Mouse (Mus musculus) fat pad, adult 2 months (tissue): ENCODE measurements around the gene Vmn1r86.
"Not testable (repeated sequence)": the region's sequence is repeated elsewhere in the genome, so short reads cannot be mapped to it uniquely, and the experiment has no call there.

Experiments used
- DNase-seq: peaks from one replicate; pipeline ENCODE4 v3.0.0-alpha.2; 2011; ENCODE audit warnings: low read depth, low spot score; ENCODE audit errors: extremely low read depth

Gene Vmn1r86

DNA sequence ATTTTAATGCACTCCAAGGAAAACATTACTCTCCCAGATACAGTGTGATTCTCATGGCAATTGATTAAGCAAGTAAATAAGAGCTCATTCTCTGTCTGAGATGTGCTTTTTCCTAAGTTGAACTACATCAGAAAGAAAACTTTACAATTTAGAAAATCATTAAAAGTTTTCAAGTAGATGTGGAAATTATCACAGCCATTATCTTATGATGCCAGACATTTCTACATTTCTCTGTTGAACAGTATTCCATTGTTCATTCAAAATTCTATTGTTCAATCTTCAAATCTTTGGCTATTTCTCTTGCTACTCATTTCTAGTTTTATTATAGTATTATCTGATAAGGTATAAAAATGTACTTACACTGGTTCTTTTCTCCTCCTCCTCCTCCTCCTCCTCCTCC lies at the start of gene Vmn1r86:
Gene Vmn1r86, minus strand, starts transcription at position 101 of the 400 bp plus-strand sequence.
- DNase-seq: no peak

DNA sequence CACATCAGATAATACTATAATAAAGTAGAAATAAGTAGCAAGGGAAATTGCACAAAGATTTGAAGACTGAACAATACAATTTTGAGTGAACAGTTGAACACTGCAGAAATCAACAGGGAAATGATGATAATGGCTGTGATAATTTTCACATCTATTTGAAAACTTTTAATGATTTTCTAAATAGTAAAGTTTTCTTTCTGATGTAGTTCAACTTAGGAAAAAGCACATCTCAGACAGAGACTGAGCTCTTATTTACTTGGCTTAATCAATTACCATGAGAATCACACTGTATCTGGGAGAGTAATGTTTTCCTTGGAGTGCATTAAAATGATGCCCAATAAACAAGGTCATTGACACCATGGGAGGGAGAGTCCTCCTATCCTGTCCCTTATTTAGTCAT lies 39.6 kb upstream of the Vmn1r86 start, which contains the start of gene Vmn1r88:
Gene Vmn1r88, plus strand, starts transcription at position 301 of the 400 bp plus-strand sequence.
- DNase-seq: no peak

DNA sequence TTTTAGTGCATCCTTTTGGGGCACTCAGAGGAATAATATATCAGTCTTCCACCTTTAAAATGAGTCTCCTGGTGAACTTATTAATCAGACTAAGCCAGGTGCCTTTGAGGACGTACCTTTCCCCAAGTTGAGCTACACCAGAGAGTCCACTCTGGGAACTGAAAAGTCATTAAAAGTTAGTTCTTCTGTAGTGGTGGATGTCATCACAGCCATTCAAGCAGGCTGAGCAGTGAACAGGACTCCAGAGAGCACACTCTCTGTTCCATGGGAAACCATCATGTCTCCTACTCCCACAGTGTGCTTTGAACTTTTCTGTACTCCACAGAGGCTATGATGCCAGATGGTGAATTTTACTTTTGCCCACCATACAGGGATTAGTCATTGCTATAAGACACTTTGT lies 20.3 kb upstream of the Vmn1r86 start, which contains the start of gene Vmn1r87:
Gene Vmn1r87, minus strand, starts transcription at position 101 of the 400 bp plus-strand sequence.
- DNase-seq: no peak

DNA sequence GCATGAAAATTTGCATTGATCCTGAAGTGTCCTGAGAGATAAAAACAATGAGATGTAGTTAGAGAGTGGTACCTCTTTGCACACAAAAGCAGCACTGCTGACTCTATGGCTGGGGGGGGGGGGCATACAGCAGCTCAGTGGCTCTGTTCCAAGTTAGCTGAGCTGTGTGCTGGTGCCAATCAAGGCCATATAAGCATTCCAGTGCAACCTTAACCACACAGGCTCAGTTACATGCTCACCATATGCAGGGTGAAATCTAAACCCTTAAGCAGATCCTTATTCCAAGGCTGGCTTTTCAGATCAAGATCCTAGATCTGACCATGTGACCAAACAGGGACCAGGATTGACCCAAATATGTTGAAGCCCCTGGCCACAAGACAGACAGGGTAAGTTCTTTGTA lies 17.6 kb upstream of the Vmn1r86 start:
- DNase-seq: no peak

DNA sequence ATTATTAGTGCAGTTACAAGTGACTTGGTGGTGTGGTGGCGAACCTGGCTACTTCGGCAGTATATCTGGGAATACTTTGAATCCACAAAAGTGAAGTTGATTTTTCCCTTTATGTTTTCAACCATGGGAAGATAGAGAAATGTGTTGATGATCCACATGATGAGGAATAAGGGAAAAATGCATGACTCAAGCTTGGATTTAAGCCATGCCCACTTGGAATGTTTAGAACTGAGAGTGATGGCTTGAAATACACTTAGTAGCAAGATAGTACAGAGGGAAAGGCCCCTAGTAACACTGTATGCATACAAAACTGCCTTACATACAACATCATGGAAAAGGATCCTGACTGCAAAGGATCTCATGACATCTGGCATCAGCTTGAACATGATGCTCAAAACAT lies 12.1 kb upstream of the Vmn1r86 start:
- no peak for DNase-seq

DNA sequence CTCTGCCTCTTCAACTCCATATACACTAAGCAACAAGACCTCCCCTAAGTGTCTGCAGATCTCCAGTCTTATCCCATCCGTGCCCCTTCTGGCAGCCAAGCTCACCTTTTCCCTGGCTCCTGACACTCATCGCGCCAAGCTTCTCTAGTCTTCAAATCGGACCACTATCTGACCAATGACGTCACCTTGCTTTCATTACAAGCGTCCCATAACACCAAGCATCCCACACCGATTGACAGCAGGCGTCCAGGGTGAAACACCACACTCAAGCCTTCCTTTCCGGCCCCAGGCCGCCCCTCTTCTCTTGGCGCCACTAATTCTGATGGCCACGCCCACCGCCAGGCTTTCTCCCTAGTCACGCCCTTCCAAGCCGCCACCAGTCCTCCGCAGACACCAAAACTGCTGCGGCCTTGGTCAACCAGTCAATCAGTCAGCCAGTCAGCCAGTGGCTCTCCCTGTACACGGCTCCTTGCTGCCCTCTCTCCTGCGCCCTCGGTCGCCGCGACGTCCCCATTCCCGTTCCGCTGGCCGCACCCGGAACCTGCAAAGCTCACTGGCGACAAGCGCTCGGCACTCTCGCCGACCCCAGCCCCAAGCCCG lies 3.9 kb upstream of the Vmn1r86 start:
- not testable (repeated sequence) for DNase-seq

DNA sequence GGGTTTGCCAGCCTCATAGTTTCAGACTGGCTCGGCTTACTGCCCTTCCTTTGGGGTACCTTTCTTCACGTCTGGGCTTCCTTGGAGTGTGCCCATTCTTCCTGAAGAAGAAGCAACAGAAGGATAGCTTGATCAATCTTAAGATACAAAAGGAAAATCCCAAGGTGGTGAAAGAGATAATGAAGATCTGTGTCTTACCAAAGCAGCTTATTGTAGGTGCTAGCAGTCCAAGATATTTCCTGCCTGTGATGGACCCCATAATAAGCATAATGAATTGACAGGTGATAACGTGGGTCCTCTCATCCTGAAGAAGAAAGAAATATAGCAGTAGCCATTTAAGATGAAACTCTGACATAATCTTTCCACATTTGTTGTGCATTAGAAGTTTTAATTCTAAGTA lies 24.6 kb downstream of the Vmn1r86 start, which contains the start of gene Vmn1r85:
Gene Vmn1r85, minus strand, starts transcription at position 101 of the 400 bp plus-strand sequence.
- no peak for DNase-seq

DNA sequence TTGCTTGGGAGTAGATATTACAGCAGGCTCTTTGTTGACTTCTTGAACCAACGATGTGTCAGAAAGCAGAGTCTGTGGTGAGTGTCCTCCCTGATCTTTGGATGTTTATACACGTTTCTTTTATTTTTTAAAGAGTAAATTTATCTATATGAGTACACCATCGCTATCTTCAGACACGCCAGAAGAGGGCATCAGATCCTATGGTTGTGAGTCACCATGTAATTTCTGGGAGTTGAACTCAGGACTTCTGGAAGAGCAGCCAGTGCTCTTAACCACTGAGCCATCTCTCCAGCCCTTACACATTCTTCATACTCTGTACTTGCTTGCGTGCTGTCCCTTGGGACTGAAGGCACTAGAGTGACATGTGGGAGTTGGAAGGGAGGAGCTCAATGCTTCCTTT lies 47.4 kb downstream of the Vmn1r86 start:
- DNase-seq: no peak

DNA sequence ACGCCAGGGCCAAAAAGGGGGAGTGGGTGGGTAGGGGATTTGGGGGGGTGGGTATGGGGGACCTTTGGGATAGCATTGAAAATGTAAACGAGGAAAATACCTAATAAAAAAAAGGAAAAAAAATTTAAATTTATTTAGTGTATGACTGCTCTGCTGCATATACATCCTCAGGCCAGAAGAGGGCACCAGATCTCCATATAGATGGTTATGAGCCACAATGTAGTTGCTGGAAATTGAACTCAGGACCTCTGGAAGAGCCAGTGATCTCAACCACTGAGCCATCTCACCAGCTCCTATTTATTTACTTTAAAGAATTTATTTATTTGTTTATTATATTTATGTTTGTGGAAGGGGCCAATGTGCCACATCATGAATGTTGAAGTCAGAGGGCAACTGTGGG lies 56.3 kb downstream of the Vmn1r86 start:
- not testable (repeated sequence) for DNase-seq

DNA sequence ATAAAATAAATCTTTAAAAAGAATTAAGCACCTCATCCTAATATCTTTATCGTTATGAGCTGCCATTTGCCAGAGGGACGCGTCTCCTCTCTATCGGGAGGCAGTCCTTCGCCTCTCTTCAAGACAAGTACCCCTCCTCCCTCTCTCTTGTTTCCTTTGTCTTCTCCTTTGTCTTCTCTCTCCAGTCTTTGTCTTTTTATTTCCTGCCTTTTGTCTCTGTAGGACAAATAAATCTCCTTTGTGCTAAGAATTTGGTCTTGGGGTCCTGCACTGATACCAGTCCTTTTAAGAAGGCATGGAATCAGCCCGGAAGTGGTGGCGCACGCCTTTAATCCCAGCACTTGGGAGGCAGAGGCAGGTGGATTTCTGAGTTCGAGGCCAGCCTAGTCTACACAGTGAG lies 60.2 kb downstream of the Vmn1r86 start:
- DNase-seq: no peak

DNA sequence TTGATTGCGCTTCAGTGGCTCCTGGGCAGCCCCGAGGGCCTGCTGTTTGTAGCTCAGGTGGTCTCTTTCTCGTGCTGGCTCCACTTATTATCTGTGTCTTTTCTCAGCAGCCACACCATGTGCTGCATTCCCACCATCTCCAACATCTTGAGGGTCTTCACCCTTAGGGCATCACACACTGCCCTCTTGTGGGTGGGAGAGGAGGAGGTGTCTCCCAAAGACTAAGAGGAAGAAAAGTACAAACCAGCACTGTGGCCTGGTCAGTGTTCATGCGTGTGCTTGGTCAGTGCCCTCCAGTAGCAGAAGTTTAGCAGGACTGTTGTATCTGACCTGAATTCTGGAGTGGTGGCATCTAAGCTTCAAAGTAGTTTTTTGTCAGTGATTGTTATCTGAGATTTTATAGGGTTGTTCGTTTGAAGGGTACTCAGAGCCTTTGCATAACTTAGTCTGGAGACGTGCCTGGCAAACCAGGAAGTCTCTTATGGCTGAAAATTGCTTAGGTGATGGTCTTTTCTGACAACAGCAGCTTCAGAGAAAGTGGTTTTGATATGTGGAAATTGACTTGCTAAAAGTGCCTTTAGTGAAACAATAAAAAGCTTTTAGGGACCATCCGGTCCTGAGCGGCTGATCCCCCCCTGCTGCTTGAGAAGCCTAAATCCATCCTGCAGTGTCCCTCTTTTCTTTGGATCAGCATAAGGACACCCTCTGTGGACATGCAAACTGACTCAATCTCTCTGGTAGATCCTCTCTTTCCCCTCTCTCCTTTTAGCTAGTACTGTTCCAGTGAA lies 62.6 kb downstream of the Vmn1r86 start:
- no peak for DNase-seq

DNA sequence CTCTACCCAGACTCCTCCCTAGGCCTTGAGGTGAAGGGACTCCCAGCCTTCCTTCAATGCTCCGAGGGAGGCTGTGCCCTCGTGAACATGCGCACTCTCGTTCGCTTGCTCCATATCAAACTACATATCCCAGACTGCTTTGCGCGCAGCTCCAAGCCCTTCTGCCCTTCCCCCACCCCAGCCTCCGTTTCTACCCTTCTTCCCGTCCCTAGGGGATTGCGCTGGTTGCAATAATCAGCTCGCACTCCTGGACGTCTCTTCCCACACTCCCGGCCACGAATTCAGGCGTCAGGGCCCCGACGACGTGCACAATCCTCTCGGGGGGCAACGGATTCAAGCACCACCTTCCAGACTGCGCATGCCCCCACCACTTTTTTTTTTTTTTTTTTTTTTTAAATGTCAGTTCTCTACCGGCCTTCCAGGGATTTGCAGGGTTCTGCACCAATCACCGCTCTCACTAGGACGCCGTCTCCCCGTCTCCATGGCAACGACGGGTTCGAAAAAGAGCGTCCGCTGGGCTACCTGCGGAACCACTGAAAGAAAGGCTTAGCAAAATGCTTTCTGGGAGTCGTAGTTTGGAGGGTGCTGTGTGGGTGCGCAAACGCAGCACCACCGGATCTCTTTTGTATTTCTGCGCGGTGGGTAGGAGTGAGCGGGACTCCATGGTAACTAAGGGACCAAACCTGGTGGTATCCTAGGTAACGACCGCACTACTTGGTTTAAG lies 65.3 kb downstream of the Vmn1r86 start, which contains the start of gene Mzf1:
Gene Mzf1, minus strand, starts transcription at position 478 of the 724 bp plus-strand sequence.
- no peak for DNase-seq

DNA sequence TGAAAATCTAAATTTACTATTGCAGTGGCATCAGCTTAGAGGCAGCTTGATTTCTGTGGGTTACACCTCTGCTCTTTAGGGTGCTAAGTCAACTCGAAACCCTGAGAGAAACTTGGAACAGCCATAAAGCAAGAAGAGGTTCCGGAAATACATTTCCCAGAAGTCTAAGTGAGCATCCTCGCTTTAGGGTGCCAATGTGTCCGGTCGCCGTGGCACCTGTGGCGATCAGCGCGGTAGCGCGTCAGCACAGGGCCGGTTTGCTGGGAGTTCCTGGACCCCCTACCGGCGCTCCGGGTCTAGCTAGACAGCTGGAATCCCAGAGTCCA lies 65.8 kb downstream of the Vmn1r86 start:
- no peak for DNase-seq

DNA sequence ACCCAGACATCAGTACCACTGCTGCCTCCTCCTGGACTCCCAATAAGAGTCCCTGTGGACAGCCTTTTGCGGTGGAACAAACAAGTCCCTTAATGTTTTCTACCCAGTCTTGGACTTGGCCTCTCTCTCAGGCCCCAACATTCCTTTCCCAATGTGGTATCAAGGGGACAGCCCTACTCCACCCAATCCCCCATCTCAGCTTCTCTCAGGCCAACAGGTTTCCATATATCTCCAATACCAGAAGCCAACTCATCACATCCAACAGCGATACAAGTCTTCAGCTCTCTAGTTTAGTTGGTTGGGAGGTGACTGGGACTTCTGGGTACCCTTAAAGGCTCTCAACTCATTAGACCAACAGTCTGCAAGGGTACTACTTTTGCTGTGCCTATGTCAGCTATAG lies 66.2 kb downstream of the Vmn1r86 start:
- no peak for DNase-seq

DNA sequence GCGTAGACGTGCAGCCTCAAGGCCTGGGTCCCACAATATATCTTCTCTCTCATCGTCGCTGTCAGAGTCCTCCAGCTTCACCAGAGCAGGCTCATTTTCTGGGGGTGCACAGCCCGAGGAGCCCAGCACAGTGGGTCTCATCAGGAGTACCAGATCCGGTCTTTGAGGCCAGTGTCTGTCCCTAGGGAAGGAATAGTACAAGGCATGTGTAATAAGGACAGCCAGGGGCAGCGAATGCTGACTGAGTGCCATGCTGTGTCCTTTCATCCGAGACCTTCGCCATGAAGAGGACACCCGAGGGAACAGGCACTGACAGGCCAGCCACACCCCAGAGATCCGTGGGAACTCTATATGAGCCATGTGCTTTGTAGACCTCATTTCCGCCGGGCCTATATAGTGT lies 66.7 kb downstream of the Vmn1r86 start:
- no peak for DNase-seq
